Mouse (Mus musculus): ENCODE data around the gene AI854703. TPM values are rescaled to one million over a fixed set of nuclear protein-coding genes. Genes with fewer than 3 reads are reported as not detected.

The AI854703 gene
- polyA plus RNA-seq, 1 experiment, result 0.01 TPM

GRCm38 (mm10) chr6:48681472-48682090, 55.0 kb downstream of the AI854703 start:
- H3ac ChIP-seq (ENCODE audit: control insufficient read depth, insufficient read length), result no peak overlapping the region
- no peak for TF ChIP-seq REST (IDR thresholded peaks at IDR 0.05; ENCODE audit: insufficient read depth, insufficient read length)
- TF ChIP-seq CEBPB (IDR thresholded peaks at IDR 0.05; ENCODE audit: insufficient read depth, poor library complexity, severe bottlenecking), result no peak
- TF ChIP-seq USF1 (IDR thresholded peaks at IDR 0.05; ENCODE audit: low read depth), result no peak
- TF ChIP-seq E2F4 (IDR thresholded peaks at IDR 0.05; ENCODE audit: insufficient read depth), result no peak
- no peak for TF ChIP-seq TCF12 (IDR thresholded peaks at IDR 0.05; ENCODE audit: insufficient read depth, poor library complexity, severe bottlenecking)
- no peak for TF ChIP-seq POLR2A (IDR thresholded peaks at IDR 0.05; ENCODE audit: insufficient read length, low read depth)
- no peak for TF ChIP-seq POLR2AphosphoS2 (IDR thresholded peaks at IDR 0.05; ENCODE audit: insufficient read length, low read depth)
- no peak for TF ChIP-seq MYOG (IDR thresholded peaks at IDR 0.05; ENCODE audit: control insufficient read depth in 1 of 3, insufficient read depth in 1 of 3, insufficient read length in 2 of 3, low read depth in 2 of 3)
- TF ChIP-seq MYOD1 (IDR thresholded peaks at IDR 0.05; ENCODE audit: control insufficient read depth in 1 of 3, insufficient read length in 2 of 3, low read depth in 2 of 3), result no peak
- no peak for TF ChIP-seq MAX (IDR thresholded peaks at IDR 0.05; ENCODE audit: low read depth)
- no peak for TF ChIP-seq TCF3 (IDR thresholded peaks at IDR 0.05; ENCODE audit: insufficient read length, low read depth)
- no peak for TF ChIP-seq SRF (IDR thresholded peaks at IDR 0.05; ENCODE audit: control insufficient read depth, insufficient read length, low read depth)
- no peaks in the 10 kb centered on the region for H3K27me3 ChIP-seq (ENCODE audit: control insufficient read depth, insufficient read depth, insufficient read length)
- H3K4me2 ChIP-seq (ENCODE audit: low read depth), result no peak overlapping the region
- no peaks in the 10 kb centered on the region for H3K36me3 ChIP-seq (ENCODE audit: control insufficient read depth, insufficient read depth)
- H3K4me3 ChIP-seq, result no peak overlapping the region
- H3K79me2 ChIP-seq (ENCODE audit: control insufficient read depth, insufficient read depth), result no peaks in the 10 kb centered on the region

DNA sequence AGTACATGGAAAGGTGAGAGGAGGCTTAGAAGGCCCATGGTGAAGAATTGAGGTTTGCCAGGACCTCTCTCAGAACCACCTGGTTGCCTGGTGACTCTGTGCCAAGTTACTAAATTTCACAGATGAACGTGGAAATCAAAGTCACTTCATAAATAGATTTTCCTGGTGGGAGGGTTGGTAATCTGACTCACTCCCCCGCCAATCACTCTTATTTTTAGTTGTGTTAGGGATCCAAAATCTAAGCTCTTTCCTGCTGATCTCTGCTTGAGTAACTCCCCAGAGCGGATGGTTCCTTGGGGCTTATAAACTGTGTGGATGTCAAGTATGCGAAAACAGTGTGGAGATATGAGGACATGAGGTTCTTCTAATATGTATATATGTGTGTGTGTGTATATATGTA, 55.7 kb downstream of the AI854703 start:
- Histone ChIP-seq H3K4me2 (ENCODE audit: low read depth) (no peak overlapping the region), H3K27me3 (ENCODE audit: control insufficient read depth, insufficient read depth, insufficient read length) (no peaks in the 10 kb centered on the region), H3ac (ENCODE audit: control insufficient read depth, insufficient read length) (no peak overlapping the region), H3K79me2 (ENCODE audit: control insufficient read depth, insufficient read depth) (no peaks in the 10 kb centered on the region), H3K4me3 (no peak overlapping the region), H3K36me3 (ENCODE audit: control insufficient read depth, insufficient read depth) (no peaks in the 10 kb centered on the region)
- TF ChIP-seq MAX (IDR thresholded peaks at IDR 0.05; ENCODE audit: low read depth) (no peak), POLR2AphosphoS2 (IDR thresholded peaks at IDR 0.05; ENCODE audit: insufficient read length, low read depth) (no peak), USF1 (IDR thresholded peaks at IDR 0.05; ENCODE audit: low read depth) (no peak), TCF12 (IDR thresholded peaks at IDR 0.05; ENCODE audit: insufficient read depth, poor library complexity, severe bottlenecking) (no peak), MYOD1 (IDR thresholded peaks at IDR 0.05; ENCODE audit: control insufficient read depth in 1 of 3, insufficient read length in 2 of 3, low read depth in 2 of 3) (no peak), POLR2A (IDR thresholded peaks at IDR 0.05; ENCODE audit: insufficient read length, low read depth) (no peak), E2F4 (IDR thresholded peaks at IDR 0.05; ENCODE audit: insufficient read depth) (no peak), MYOG (IDR thresholded peaks at IDR 0.05; ENCODE audit: control insufficient read depth in 1 of 3, insufficient read depth in 1 of 3, insufficient read length in 2 of 3, low read depth in 2 of 3) (no peak), TCF3 (IDR thresholded peaks at IDR 0.05; ENCODE audit: insufficient read length, low read depth) (no peak), CEBPB (IDR thresholded peaks at IDR 0.05; ENCODE audit: insufficient read depth, poor library complexity, severe bottlenecking) (no peak)

Other genes with a start within 250 kb of the AI854703 start
- 2.6 TPM for gene Krba1, start 231.2 kb upstream of the AI854703 start, polyA plus RNA-seq (2012; fragmentation: generic; extraction: Trizol)
- gene Zfp467, start 180.9 kb upstream of the AI854703 start, polyA plus RNA-seq (2012; fragmentation: generic; extraction: Trizol), result 1.7 TPM
- 2.5 TPM for gene Sspo, start 178.5 kb upstream of the AI854703 start, polyA plus RNA-seq (2012; fragmentation: generic; extraction: Trizol)
- 5.1 TPM for gene Atp6v0e2, start 89.1 kb upstream of the AI854703 start, polyA plus RNA-seq (2012; fragmentation: generic; extraction: Trizol)
- gene Lrrc61, start 72.0 kb upstream of the AI854703 start, polyA plus RNA-seq (2012; fragmentation: generic; extraction: Trizol), result 10.0 TPM
- gene Rarres2, start 54.0 kb upstream of the AI854703 start, polyA plus RNA-seq (2012; fragmentation: generic; extraction: Trizol), result 0.17 TPM
- gene Gm45021, start 37.2 kb upstream of the AI854703 start, polyA plus RNA-seq (2012; fragmentation: generic; extraction: Trizol), result not detected
- gene Repin1, start 32.9 kb upstream of the AI854703 start, polyA plus RNA-seq (2012; fragmentation: generic; extraction: Trizol), result 15.3 TPM
- 1.5 TPM for gene Gm44965, start 32.8 kb upstream of the AI854703 start, polyA plus RNA-seq (2012; fragmentation: generic; extraction: Trizol)
- 4.1 TPM for gene Zfp775, start 24.7 kb upstream of the AI854703 start, polyA plus RNA-seq (2012; fragmentation: generic; extraction: Trizol)
- 0.01 TPM for gene Gimap8, start 20.5 kb downstream of the AI854703 start, polyA plus RNA-seq (2012; fragmentation: generic; extraction: Trizol)
- gene Gimap9, start 49.4 kb downstream of the AI854703 start, polyA plus RNA-seq (2012; fragmentation: generic; extraction: Trizol), result 0.42 TPM
- not detected for gene Gimap4, start 57.8 kb downstream of the AI854703 start, polyA plus RNA-seq (2012; fragmentation: generic; extraction: Trizol)
- not detected for gene Gimap6, start 81.5 kb downstream of the AI854703 start, polyA plus RNA-seq (2012; fragmentation: generic; extraction: Trizol)
- not detected for gene Gm28053, start 91.8 kb downstream of the AI854703 start, polyA plus RNA-seq (2012; fragmentation: generic; extraction: Trizol)
- not detected for gene Gimap7, start 91.9 kb downstream of the AI854703 start, polyA plus RNA-seq (2012; fragmentation: generic; extraction: Trizol)
- gene Gimap1, start 112.3 kb downstream of the AI854703 start, polyA plus RNA-seq (2012; fragmentation: generic; extraction: Trizol), result not detected
- gene Gimap5, start 119.4 kb downstream of the AI854703 start, polyA plus RNA-seq (2012; fragmentation: generic; extraction: Trizol), result not detected
- not detected for gene Gimap3, start 144.1 kb downstream of the AI854703 start, polyA plus RNA-seq (2012; fragmentation: generic; extraction: Trizol)
- gene Tmem176a, start 214.2 kb downstream of the AI854703 start, polyA plus RNA-seq (2012; fragmentation: generic; extraction: Trizol), result 3.0 TPM
- gene Tmem176b, start 214.7 kb downstream of the AI854703 start, polyA plus RNA-seq (2012; fragmentation: generic; extraction: Trizol), result 9.9 TPM
- gene Aoc1, start 246.1 kb downstream of the AI854703 start, polyA plus RNA-seq (2012; fragmentation: generic; extraction: Trizol), result not detected